Mouse (Mus musculus) ovary, postnatal 14 days (tissue): ENCODE data around the gene Rbp2.

Experiments used
- DNase-seq: peaks from one replicate; pipeline ENCODE4 v3.0.0; 2022; ENCODE audit warnings: low spot score

Rbp2 gene

GRCm38 (mm10) chr9:98485815-98486214 is at the start of gene Rbp2:
TSS of gene Rbp2 (plus strand) at chr9:98486115.
- DNase-seq = no peak

GRCm38 (mm10) chr9:98437819-98438218 is 48.1 kb upstream of the Rbp2 start:
- no peak for DNase-seq

DNA sequence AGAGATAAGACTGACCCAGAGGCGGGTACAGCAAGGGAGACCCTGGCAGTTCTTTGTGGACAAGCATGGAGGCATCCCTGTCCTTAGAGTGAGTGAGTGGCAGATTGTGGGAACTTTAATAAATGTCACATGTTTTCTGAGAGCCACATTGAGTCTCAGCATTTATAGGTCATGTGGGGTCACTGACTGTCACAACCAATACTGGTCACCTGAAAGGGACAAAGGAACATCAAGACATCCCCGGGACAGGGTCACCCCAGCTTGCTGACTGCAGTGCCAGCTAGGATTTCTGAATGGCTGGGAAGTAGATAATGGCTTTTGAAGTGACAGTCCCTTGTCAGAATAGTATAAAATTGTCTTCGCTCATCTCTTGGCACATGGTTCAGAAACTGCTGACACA is 46.8 kb upstream of the Rbp2 start:
- DNase-seq = no peak

DNA sequence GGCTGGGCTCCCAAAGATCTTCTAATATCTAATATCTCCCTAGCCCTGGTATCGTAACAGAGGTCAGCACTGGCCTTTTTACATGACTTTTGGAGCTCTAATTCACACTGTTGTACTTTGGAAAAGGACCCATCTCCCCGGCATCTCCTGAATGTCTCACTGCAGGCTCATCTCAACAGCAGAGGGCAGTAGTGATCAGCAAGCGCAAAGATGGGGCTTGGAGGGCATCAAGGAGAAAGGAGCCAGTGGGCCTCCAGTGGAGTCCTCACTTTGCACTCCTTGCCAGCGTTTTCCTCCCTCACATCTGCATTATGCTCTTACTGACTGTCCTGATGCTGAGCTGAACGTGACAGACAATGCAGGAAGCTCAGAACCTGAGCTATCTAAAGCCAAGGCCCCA is 43.3 kb upstream of the Rbp2 start:
- DNase-seq = no peak

DNA sequence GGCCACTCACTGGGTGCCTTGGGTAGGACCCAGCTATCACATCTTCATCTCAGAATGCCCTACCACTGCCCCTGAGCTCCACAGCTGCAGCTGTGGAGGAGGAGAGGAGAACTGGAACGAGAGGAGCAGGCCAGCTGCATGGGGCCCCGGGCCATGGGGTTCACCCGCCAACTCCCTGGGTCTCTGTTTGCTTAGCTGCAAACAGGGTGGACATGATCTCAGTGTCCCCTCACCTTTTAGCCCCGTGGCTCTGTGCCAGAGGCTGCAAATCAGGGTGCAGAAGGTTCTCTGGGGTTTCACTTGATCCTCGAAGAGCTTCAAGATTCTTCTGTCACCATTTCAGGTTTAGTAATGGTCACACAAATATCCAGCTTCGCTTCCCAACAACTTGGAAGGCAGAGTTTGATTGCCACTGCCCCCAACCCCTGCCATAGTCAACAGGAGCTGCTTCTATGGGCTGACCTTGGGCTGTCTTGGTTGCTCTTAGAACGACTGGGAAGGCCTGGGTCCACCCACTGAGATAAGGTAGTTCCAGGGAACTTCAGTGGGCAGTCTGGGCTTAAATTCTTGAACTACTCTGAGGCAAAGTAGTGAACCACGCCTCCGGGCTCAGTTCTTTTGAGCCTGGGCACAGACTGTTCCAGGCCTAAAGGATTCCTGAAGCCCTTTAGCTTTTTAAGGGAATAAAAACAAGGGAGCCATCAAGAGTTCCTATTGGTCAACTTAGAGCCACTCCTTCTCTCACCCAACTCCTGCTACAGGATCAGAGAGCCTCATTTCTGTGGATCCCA is 40.4 kb upstream of the Rbp2 start:
- no peak for DNase-seq

DNA sequence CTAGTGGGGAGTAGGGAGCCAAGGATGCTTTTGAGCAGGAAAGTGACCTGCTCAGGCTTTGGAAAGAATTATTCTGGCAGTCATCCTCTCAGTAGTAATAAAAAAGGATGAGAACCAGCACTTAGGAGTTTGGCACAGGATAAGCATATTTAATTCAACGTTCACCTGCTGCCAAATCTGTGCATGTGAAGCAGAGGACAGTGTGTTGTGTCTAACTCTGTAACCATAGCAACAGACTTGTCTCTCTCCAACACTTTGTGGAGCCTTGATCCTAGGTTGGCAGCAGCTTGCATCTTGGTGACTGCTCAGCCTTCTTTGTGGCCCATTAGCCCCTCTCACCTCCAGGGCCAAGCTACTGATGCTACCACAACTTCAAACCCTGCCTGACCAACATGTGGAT is 34.9 kb upstream of the Rbp2 start:
- DNase-seq = no peak

GRCm38 (mm10) chr9:98466709-98467108 is 19.2 kb upstream of the Rbp2 start:
- no peak for DNase-seq

GRCm38 (mm10) chr9:98480172-98480749 is 5.7 kb upstream of the Rbp2 start:
- DNase-seq = no peak

DNA sequence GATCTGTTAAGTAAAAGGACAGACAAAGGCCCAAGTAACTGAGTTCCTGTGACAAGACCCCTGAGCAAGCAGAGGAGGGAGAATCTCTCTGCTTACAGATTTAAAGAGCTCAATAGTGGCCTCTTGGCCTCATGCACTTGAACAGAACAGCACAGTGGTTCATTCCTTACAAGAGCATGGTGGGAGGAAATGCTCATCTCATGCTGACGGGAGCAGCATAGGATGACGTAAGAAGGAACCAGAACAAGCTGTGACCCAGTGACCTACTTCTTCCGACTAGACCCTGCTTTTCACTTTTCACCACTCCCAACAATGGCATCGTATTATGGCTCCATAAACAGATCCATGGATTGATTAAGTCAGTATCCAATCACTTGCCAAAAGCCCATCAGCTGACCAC is 3.7 kb upstream of the Rbp2 start:
- DNase-seq = no peak

DNA sequence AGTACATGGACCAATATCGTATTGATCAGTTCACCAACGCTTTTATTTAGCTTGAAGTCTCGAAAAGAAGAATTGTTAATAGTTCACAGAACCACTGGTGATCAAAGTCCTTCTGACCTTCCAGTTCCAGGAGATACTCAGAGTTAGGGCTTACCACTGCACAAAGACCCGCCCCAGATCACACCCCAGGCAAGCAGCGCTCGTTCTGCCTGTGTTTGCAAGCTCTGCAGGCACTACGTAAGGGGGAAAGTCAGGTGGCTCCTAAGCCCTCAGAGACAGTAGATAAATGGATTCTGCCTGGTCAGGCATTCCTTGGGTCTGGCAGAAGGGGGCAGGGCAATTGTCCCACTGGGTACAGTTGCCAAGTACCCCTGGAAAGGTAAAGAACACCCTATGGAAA is 895 bp upstream of the Rbp2 start:
- no peak for DNase-seq

DNA sequence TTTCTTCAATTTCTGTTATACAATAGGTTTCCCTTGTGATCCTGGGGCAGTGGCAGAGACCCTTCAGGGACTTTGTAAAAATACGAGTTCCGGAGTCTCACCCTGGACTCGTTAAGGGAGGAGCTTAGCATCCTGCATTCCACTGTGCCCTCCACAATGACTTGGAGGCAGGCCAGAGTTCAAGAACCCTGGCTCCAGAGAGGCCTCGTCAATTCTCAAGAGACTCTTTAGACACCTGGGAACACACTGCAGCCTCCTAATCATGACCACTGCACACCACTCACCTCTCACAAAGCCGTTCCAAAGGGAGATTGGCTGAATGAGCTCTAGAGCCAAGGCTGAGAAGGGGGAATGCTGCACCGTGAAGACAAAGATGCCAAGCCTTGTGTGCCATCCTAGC is 1.4 kb downstream of the Rbp2 start:
- no peak for DNase-seq

DNA sequence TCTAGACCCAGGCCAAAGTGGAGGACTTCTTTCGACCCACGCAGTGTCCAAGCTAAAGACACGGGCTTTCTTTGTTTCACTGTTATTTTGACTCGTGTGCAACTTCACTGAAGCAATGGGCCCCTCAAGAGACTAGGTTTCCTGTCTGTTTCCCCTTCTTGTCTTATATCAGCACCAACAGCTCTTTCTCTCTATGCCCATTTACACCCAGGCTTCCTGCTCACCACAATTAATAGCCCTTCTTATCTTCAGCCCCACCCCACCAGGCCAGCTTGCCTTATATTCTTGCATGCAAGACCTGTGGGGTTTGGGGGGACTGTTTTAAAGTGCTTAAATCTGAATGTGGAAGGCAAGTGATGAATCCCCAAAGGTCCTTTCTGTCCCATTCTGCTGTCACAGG is 3.6 kb downstream of the Rbp2 start:
- DNase-seq = no peak

DNA sequence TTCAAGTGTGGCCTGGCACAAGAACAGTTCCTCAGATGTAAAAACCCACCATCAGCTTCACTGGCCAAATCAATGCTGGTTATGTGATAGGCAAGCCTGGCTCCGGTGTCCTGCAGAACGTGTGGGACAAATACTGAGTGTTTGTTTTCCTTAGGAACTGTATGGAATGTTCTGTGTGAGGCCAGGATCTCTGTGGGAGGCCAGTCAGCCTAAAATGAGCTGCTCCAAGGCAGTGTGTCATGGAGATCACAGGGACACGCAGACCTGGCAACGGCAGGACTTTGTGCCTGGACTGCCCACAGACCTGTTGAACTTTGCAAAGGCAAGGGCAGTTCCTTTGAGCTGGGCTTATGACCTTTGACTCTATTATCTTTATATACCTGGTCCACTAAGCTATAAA is 4.2 kb downstream of the Rbp2 start:
- no peak for DNase-seq

GRCm38 (mm10) chr9:98491071-98491470 is 5.2 kb downstream of the Rbp2 start:
- no peak for DNase-seq

- no peak for DNase-seq
Observed at GRCm38 (mm10) chr9:98492212-98492611, 6.3 kb downstream of the Rbp2 start.

GRCm38 (mm10) chr9:98492821-98493220 is 6.9 kb downstream of the Rbp2 start:
- no peak for DNase-seq

GRCm38 (mm10) chr9:98497157-98497556 is 11.2 kb downstream of the Rbp2 start:
- DNase-seq = peak; percentile 15

- DNase-seq = no peak
Observed at GRCm38 (mm10) chr9:98497990-98498389, 12.1 kb downstream of the Rbp2 start.

DNA sequence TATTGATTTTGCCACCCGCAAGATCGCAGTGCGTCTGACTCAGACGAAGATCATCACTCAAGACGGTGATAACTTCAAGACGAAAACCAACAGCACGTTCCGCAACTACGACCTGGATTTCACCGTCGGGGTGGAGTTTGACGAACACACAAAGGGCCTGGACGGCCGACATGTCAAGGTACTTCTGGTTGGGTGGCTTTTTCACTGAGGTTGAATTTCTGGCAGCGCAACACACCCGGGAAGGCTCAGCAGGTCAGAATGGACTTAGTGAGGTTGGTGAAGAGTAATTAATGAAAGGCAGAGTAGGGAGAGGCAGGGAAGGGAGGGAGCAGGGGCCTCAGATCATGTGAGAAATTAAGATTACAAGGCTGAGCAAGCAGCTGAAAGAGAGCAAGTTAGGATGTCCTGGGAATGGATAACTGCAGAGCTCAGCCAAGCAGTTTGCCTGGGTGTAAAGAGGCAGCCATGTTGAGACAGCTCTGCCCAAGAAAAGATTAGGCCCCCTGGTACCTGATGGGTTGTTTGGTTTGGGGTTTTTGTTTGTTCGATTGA is 12.9 kb downstream of the Rbp2 start:
- no peak for DNase-seq

- no peak for DNase-seq
Observed at GRCm38 (mm10) chr9:98499601-98500000, 13.7 kb downstream of the Rbp2 start.

DNA sequence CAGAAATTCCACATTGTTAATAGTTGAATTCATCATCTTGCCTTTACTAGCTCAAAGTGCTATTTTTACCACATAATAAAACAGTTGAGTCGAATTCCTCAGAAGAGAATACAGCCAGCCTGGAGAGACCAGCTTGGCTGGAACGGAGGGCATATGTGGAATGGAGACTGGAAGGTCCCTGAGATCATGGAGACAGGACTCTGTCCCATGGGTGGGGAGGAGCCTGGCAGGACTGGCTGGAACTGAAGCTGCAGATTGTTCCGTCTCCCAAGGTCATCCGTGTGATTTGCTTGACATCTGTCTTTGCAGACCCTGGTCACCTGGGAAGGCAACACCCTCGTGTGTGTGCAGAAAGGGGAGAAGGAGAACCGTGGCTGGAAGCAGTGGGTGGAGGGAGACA is 21.6 kb downstream of the Rbp2 start:
- DNase-seq = no peak

DNA sequence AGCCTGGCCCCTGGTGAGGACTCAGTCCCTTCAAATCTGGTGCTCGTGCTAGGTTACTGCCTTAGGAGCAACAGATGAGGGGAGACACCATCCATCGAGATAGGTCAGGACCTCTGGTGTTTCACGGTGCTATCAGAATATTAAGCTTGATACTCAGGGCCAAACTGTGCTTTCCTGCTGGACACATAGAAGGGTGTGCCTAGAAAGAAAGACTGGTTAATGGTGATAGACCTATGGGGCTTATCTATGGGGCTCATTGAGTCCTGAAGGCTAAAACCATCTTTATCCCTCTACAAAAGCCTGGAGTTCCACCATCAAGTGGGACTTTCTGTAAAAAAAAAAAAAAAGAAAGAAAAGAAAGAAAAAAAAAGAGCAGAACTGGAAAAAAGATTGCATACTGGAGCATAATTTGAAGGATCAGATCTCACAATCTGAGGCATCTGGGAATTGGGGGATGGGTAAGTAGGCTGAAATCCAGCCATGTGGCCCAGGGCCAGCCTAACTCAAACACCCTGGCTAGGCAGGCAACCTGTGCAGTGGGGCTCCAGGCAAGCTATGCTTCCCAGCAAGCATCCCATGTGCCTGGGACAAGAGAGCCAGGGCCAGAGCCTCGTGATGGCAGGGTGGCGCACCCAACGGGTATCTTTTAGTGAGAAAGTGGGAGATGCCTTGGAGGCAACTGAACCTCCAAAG is 24.6 kb downstream of the Rbp2 start:
- no peak for DNase-seq

- no peak for DNase-seq
Observed at GRCm38 (mm10) chr9:98523872-98524271, 38.0 kb downstream of the Rbp2 start.
